ENCODE assay signal across 11 mouse cellular contexts in the genomic region with DNA sequence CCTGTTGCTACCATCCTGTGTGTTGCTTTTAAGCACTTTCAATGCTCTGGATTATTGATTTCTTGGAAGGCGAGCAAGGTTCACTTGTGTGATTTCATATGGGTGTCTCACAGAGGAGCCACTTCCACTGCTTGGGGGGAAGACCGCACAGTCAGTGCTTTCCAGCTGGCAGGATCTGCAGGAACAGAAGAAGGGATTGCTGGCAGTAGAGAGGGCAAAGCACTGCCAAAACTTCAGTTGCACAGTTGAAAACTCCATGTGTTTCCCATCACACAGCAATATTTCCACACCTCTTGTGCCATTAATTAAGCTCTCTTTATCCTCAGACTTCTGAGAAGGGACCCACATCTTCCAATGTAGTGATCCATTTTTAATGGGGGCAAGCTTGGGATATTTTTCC.
DNase-seq lines count a peak whose midpoint lies in the region; ATAC-seq lines count a peak whose summit lies in the region.
"Had no signal": no experiment of that assay in that cellular context is flagged by ENCODE, and none has a peak within 500 bp of the region (broad histone marks: within the 10 kb centered on the region; RNA-seq: fewer than 3 reads in every experiment).

No protein-coding gene starts in this region.

- no peaks in the 10 kb centered on the region for H3K36me3 ChIP-seq in forebrain, embryonic 13.5 days (ENCODE audit: poor library complexity, severe bottlenecking)
- no peaks in the 10 kb centered on the region for H3K36me3 ChIP-seq in forebrain, embryonic 11.5 days (ENCODE audit: control insufficient read depth, insufficient read depth, low read length)
- H3K36me3 ChIP-seq: intestine, embryonic 15.5 days; limb, embryonic 13.5 days had no signal

- 82% methylated on average over 2 of the region's 2 CpGs for WGBS in forebrain, embryonic 13.5 days
- whole genome bisulfite sequencing in forebrain, embryonic 11.5 days, result 88% methylated on average over 2 of the region's 2 CpGs

- H3K4me1 ChIP-seq in forebrain, embryonic 13.5 days, result no peaks in the 10 kb centered on the region
- no peaks in the 10 kb centered on the region for H3K4me1 ChIP-seq in forebrain, embryonic 11.5 days (replicated peaks; ENCODE audit: control insufficient read depth, insufficient read depth, low read length)
- H3K4me1 ChIP-seq: intestine, embryonic 15.5 days; limb, embryonic 13.5 days had no signal

- H3K9me3 ChIP-seq in forebrain, embryonic 13.5 days (replicated peaks), result no peaks in the 10 kb centered on the region
- H3K9me3 ChIP-seq in forebrain, embryonic 11.5 days (ENCODE audit: control insufficient read depth, low read length), result no peaks in the 10 kb centered on the region
- H3K9me3 ChIP-seq: intestine, embryonic 15.5 days; limb, embryonic 13.5 days had no signal

- DNase-seq in forebrain, embryonic 11.5 days (ENCODE audit: low spot score), result no peak
- peak; percentile 11 for DNase-seq in right cerebral cortex, postnatal 4 days
- DNase-seq in right cerebral cortex, adult 18-20 months, result no peak
- peak; percentile 38 to 87 for DNase-seq in layer of hippocampus, postnatal 14 days (ENCODE audit: low spot score in 2 of 2)
- DNase-seq in spleen, postnatal 4 days (ENCODE audit: low spot score in 2 of 2), result no peak
- no peak for DNase-seq in frontal cortex, postnatal 36 days (ENCODE audit: low spot score in 2 of 2)
- DNase-seq in adrenal gland, postnatal 14 days, result no peak
- DNase-seq: gastrocnemius, postnatal 36 days had no signal

- H3K27ac ChIP-seq in forebrain, embryonic 13.5 days, result no peak overlapping the region
- H3K27ac ChIP-seq in forebrain, embryonic 11.5 days (ENCODE audit: low read depth, low read length), result no peak overlapping the region
- H3K27ac ChIP-seq: intestine, embryonic 15.5 days; limb, embryonic 13.5 days had no signal

- no peak overlapping the region for H3K9ac ChIP-seq in forebrain, embryonic 13.5 days
- H3K9ac ChIP-seq in forebrain, embryonic 11.5 days (ENCODE audit: low read length), result no peak overlapping the region
- H3K9ac ChIP-seq: intestine, embryonic 15.5 days; limb, embryonic 13.5 days had no signal

- no peak overlapping the region for H3K4me3 ChIP-seq in forebrain, embryonic 13.5 days
- H3K4me3 ChIP-seq in forebrain, embryonic 11.5 days (ENCODE audit: low read depth, low read length), result no peak overlapping the region
- H3K4me3 ChIP-seq: intestine, embryonic 15.5 days; limb, embryonic 13.5 days had no signal

- no peak overlapping the region for H3K4me2 ChIP-seq in forebrain, embryonic 13.5 days
- no peak overlapping the region for H3K4me2 ChIP-seq in forebrain, embryonic 11.5 days (ENCODE audit: low read depth, low read length, severe bottlenecking)
- H3K4me2 ChIP-seq: intestine, embryonic 15.5 days; limb, embryonic 13.5 days had no signal

- H3K27me3 ChIP-seq in forebrain, embryonic 13.5 days, result no peaks in the 10 kb centered on the region
- H3K27me3 ChIP-seq in forebrain, embryonic 11.5 days (ENCODE audit: control insufficient read depth, insufficient read depth, low read length), result no peaks in the 10 kb centered on the region
- H3K27me3 ChIP-seq: intestine, embryonic 15.5 days; limb, embryonic 13.5 days had no signal

- peak; percentile 75; the same call in 1 of the 2 replicates for ATAC-seq in forebrain, embryonic 13.5 days
- ATAC-seq in forebrain, embryonic 11.5 days (replicated peaks; ENCODE audit: low FRiP score), result no peak
- ATAC-seq: intestine, embryonic 15.5 days had no signal

Comparison
In these comparisons a context has a peak if more than half of its experiments do, and no peak if none do; other contexts are left out.
1. DNase-seq: peak in right cerebral cortex, postnatal 4 days (single experiment) and layer of hippocampus, postnatal 14 days (2 of 2); none in forebrain, embryonic 11.5 days (single experiment), right cerebral cortex, adult 18-20 months (single experiment), spleen, postnatal 4 days (0 of 2), frontal cortex, postnatal 36 days (0 of 2) and adrenal gland, postnatal 14 days (single experiment).